Mouse (Mus musculus) kidney, embryonic 15.5 days (tissue): Measurements from ENCODE around the gene Comt. TPM values are rescaled to one million over a fixed set of nuclear protein-coding genes. Genes with fewer than 3 reads are reported as not detected.

Source experiments
- ATAC-seq: fragments of 200-750 bp; cut with Nextera tagmentation; replicated peaks from 2 replicates; pipeline ENCODE4 v1.8.0; 2017; ENCODE audit warnings: moderate TSS enrichment; ENCODE audit not compliant: low FRiP score
- H3K27ac ChIP-seq: fragments of 300-500 bp; sonication (generic); 2 replicates; pipeline ENCODE4 v1.5.1; 2015; ENCODE audit warnings: mild to moderate bottlenecking, inconsistent platforms
- H3K27me3 ChIP-seq: fragments of 300-500 bp; sonication (generic); 2 replicates; pipeline ENCODE4 v1.6.1; 2015; ENCODE audit warnings: inconsistent platforms
- H3K36me3 ChIP-seq: fragments of 300-500 bp; sonication (generic); 2 replicates; pipeline ENCODE4 v1.6.1; 2015; ENCODE audit warnings: inconsistent platforms
- H3K4me1 ChIP-seq: fragments of 300-500 bp; sonication (generic); 2 replicates; pipeline ENCODE4 v1.6.1; 2015; ENCODE audit warnings: inconsistent platforms
- H3K4me2 ChIP-seq: fragments of 300-500 bp; sonication (generic); 2 replicates; pipeline ENCODE4 v1.6.1; 2015; ENCODE audit warnings: moderate library complexity, mild to moderate bottlenecking, inconsistent platforms
- H3K4me3 ChIP-seq: fragments of 300-500 bp; sonication (generic); replicated peaks from 2 replicates; pipeline ENCODE4 v1.5.1; 2015; ENCODE audit warnings: mild to moderate bottlenecking, inconsistent platforms
- H3K9ac ChIP-seq: fragments of 300-500 bp; sonication (generic); 2 replicates; pipeline ENCODE4 v1.6.1; 2015; ENCODE audit warnings: mild to moderate bottlenecking, inconsistent platforms
- H3K9me3 ChIP-seq: fragments of 300-500 bp; sonication (generic); replicated peaks from 2 replicates; pipeline ENCODE4 v1.6.1; 2016; ENCODE audit warnings: inconsistent platforms
- WGBS: fragments of 180-500 bp; shearing (Covaris S2); methylation state at CpG from one replicate; pipeline ENCODE4 v1.1.7; 2015; ENCODE audit warnings: mixed read lengths; 5-methylcytosine and 5-hydroxymethylcytosine counted together
- polyA plus RNA-seq: library from polyadenylated mRNA; unstranded; fragments of >200 nt; fragmentation: Nextera tagmentation; extraction: Ambion mirVana; gene quantifications from 2 replicates; pipeline ENCODE4 v1.2.1, GENCODE M21; 2015

Gene Comt
- polyA plus RNA-seq = 97.2 and 103 TPM in 2 replicates

GRCm38 (mm10) chr16:18426802-18427280 lies at the start of gene Comt:
Gene Comt, minus strand, starts transcription at chr16:18426852.
- H3K27ac ChIP-seq = peak within 1 kb of the TSS; percentile 84
- H3K36me3 ChIP-seq = peaks cover 12% of the 10 kb centered on the region; the same call in 1 of the 2 replicates
- H3K4me3 ChIP-seq = peak within 1 kb of the TSS; percentile 85
- no peaks in the 10 kb centered on the region for H3K9me3 ChIP-seq
- peak within 1 kb of the TSS; percentile 78 for H3K9ac ChIP-seq
- peak within 1 kb of the TSS; percentile 77 for H3K4me2 ChIP-seq
- ATAC-seq = 0 out of 2 replicates have a peak, but pooled peaks have one; percentile 0
- WGBS = 61% methylated on average over 5 of the region's 5 CpGs
- peaks cover 39% of the 10 kb centered on the region for H3K4me1 ChIP-seq
- no peaks in the 10 kb centered on the region for H3K27me3 ChIP-seq

- Histone ChIP-seq H3K4me2 (no peak overlapping the region), H3K9ac (no peak overlapping the region), H3K4me1 (peaks cover 19% of the 10 kb centered on the region; the same call in 1 of the 2 replicates), H3K27me3 (no peaks in the 10 kb centered on the region), H3K4me3 (no peak overlapping the region), H3K27ac (no peak overlapping the region), H3K9me3 (no peaks in the 10 kb centered on the region), H3K36me3 (peaks cover 37% of the 10 kb centered on the region)
- no peak for ATAC-seq
- 75% methylated on average over 2 of the region's 2 CpGs for WGBS
These were observed 47.4 kb upstream of the Comt start for GRCm38 (mm10) chr16:18474021-18474420.

- H3K36me3 ChIP-seq = peaks cover 42% of the 10 kb centered on the region
- H3K9me3 ChIP-seq = no peaks in the 10 kb centered on the region
- no peak overlapping the region for H3K4me3 ChIP-seq
- no peak overlapping the region for H3K27ac ChIP-seq
- H3K9ac ChIP-seq = no peak overlapping the region
- H3K27me3 ChIP-seq = no peaks in the 10 kb centered on the region
- peaks cover 14% of the 10 kb centered on the region; the same call in 1 of the 2 replicates for H3K4me1 ChIP-seq
- no peak for ATAC-seq
- H3K4me2 ChIP-seq = no peak overlapping the region
- WGBS = 91% methylated on average over 8 of the region's 8 CpGs
These were observed 46.3 kb upstream of the Comt start for GRCm38 (mm10) chr16:18472976-18473375.

GRCm38 (mm10) chr16:18472416-18472815 lies 45.8 kb upstream of the Comt start:
- Histone ChIP-seq H3K4me2 (no peak overlapping the region), H3K9ac (no peak overlapping the region), H3K4me1 (peaks cover 14% of the 10 kb centered on the region; the same call in 1 of the 2 replicates), H3K9me3 (no peaks in the 10 kb centered on the region), H3K27me3 (no peaks in the 10 kb centered on the region), H3K4me3 (no peak overlapping the region), H3K27ac (no peak overlapping the region), H3K36me3 (peaks cover 37% of the 10 kb centered on the region)
- 86% methylated on average over 4 of the region's 4 CpGs for WGBS
- no peak for ATAC-seq

GRCm38 (mm10) chr16:18471976-18472375 lies 45.3 kb upstream of the Comt start:
- H3K9ac ChIP-seq = no peak overlapping the region
- no peaks in the 10 kb centered on the region for H3K9me3 ChIP-seq
- no peaks in the 10 kb centered on the region for H3K27me3 ChIP-seq
- ATAC-seq = no peak
- no peak overlapping the region for H3K27ac ChIP-seq
- no peak overlapping the region for H3K4me3 ChIP-seq
- WGBS = 85% methylated on average over 6 of the region's 6 CpGs
- no peak overlapping the region for H3K4me2 ChIP-seq
- peaks cover 37% of the 10 kb centered on the region for H3K36me3 ChIP-seq
- peaks cover 14% of the 10 kb centered on the region; the same call in 1 of the 2 replicates for H3K4me1 ChIP-seq

- H3K4me2 ChIP-seq = no peak overlapping the region
- H3K9ac ChIP-seq = no peak overlapping the region
- ATAC-seq = no peak
- no peaks in the 10 kb centered on the region for H3K27me3 ChIP-seq
- no peak overlapping the region for H3K4me3 ChIP-seq
- 71% methylated on average over 11 of the region's 11 CpGs for WGBS
- H3K4me1 ChIP-seq = peaks cover 14% of the 10 kb centered on the region; the same call in 1 of the 2 replicates
- peak overlapping the region; percentile 1; the same call in 1 of the 2 replicates for H3K27ac ChIP-seq
- peaks cover 36% of the 10 kb centered on the region for H3K36me3 ChIP-seq
- no peaks in the 10 kb centered on the region for H3K9me3 ChIP-seq
These were observed 44.8 kb upstream of the Comt start for GRCm38 (mm10) chr16:18471381-18471955.

- Histone ChIP-seq H3K27ac (peak overlapping the region; percentile 1; the same call in 1 of the 2 replicates), H3K27me3 (no peaks in the 10 kb centered on the region), H3K4me2 (no peak overlapping the region), H3K9ac (no peak overlapping the region), H3K4me1 (peaks cover 14% of the 10 kb centered on the region; the same call in 1 of the 2 replicates), H3K36me3 (peaks cover 29% of the 10 kb centered on the region), H3K4me3 (no peak overlapping the region), H3K9me3 (no peaks in the 10 kb centered on the region)
- 38% methylated on average over 1 of the region's 1 CpGs for WGBS
- ATAC-seq = no peak
These were observed 44.2 kb upstream of the Comt start for GRCm38 (mm10) chr16:18470829-18471228.

GRCm38 (mm10) chr16:18464271-18464670 lies 37.6 kb upstream of the Comt start:
- Histone ChIP-seq H3K9ac (no peak overlapping the region), H3K4me2 (no peak overlapping the region), H3K4me3 (no peak overlapping the region), H3K9me3 (no peaks in the 10 kb centered on the region), H3K4me1 (peaks cover 19% of the 10 kb centered on the region), H3K27ac (no peak overlapping the region), H3K27me3 (peaks cover 5% of the 10 kb centered on the region; the same call in 1 of the 2 replicates), H3K36me3 (peaks cover 7% of the 10 kb centered on the region)
- no peak for ATAC-seq
- 69% methylated on average over 3 of the region's 3 CpGs for whole genome bisulfite sequencing

- peaks cover 3% of the 10 kb centered on the region; the same call in 1 of the 2 replicates for H3K36me3 ChIP-seq
- peaks cover 11% of the 10 kb centered on the region; the same call in 1 of the 2 replicates for H3K27me3 ChIP-seq
- no peaks in the 10 kb centered on the region for H3K9me3 ChIP-seq
- no peak overlapping the region for H3K9ac ChIP-seq
- H3K4me1 ChIP-seq = peaks cover 25% of the 10 kb centered on the region
- H3K27ac ChIP-seq = no peak overlapping the region
- no peak overlapping the region for H3K4me2 ChIP-seq
- H3K4me3 ChIP-seq = no peak overlapping the region
- WGBS = 49% methylated on average over 8 of the region's 8 CpGs
- ATAC-seq = no peak
These were observed 35.9 kb upstream of the Comt start for GRCm38 (mm10) chr16:18462598-18462997.

- no peak overlapping the region for H3K9ac ChIP-seq
- no peaks in the 10 kb centered on the region for H3K9me3 ChIP-seq
- WGBS = 71% methylated on average over 9 of the region's 9 CpGs
- H3K4me1 ChIP-seq = peaks cover 25% of the 10 kb centered on the region
- no peak overlapping the region for H3K4me3 ChIP-seq
- peaks cover 14% of the 10 kb centered on the region for H3K27me3 ChIP-seq
- H3K4me2 ChIP-seq = no peak overlapping the region
- no peak for ATAC-seq
- H3K27ac ChIP-seq = no peak overlapping the region
- peaks cover 9% of the 10 kb centered on the region for H3K36me3 ChIP-seq
These were observed 35.4 kb upstream of the Comt start for GRCm38 (mm10) chr16:18462031-18462430.

- H3K9ac ChIP-seq = no peak overlapping the region
- H3K36me3 ChIP-seq = peaks cover 15% of the 10 kb centered on the region
- no peak overlapping the region for H3K4me2 ChIP-seq
- 92% methylated on average over 3 of the region's 3 CpGs for whole genome bisulfite sequencing
- H3K27ac ChIP-seq = no peak overlapping the region
- peaks cover 25% of the 10 kb centered on the region for H3K4me1 ChIP-seq
- H3K27me3 ChIP-seq = peaks cover 23% of the 10 kb centered on the region
- H3K4me3 ChIP-seq = no peak overlapping the region
- H3K9me3 ChIP-seq = no peaks in the 10 kb centered on the region
- ATAC-seq = no peak
These were observed 34.2 kb upstream of the Comt start for GRCm38 (mm10) chr16:18460826-18461225.

GRCm38 (mm10) chr16:18459955-18460370 lies 33.3 kb upstream of the Comt start:
- Histone ChIP-seq H3K4me2 (peak overlapping the region; percentile 15), H3K27ac (0 out of 2 replicates have a peak overlapping the region, but pooled peaks have one; percentile 7), H3K27me3 (peaks cover 25% of the 10 kb centered on the region), H3K4me1 (peaks cover 24% of the 10 kb centered on the region), H3K4me3 (no peak overlapping the region), H3K9ac (no peak overlapping the region), H3K36me3 (peaks cover 17% of the 10 kb centered on the region), H3K9me3 (no peaks in the 10 kb centered on the region)
- WGBS = 5% methylated on average over 11 of the region's 11 CpGs
- peak; percentile 68 for ATAC-seq
